Mouse (Mus musculus) ES-E14 (cell line): ENCODE results near the gene Gpr183.

Experiments
- CHD2 ChIP-seq: IDR thresholded peaks from 2 replicates; pipeline ENCODE4 v1.6.1; 2014; ENCODE audit warnings: mild to moderate bottlenecking, low read depth, low read length, inconsistent platforms
- HCFC1 ChIP-seq: IDR thresholded peaks from 2 replicates; pipeline ENCODE4 v1.6.1; 2012; ENCODE audit warnings: low read length, inconsistent platforms, borderline replicate concordance; ENCODE audit not compliant: insufficient read depth
- MAFK ChIP-seq: IDR thresholded peaks from 2 replicates; pipeline ENCODE4 v1.6.1; 2014; ENCODE audit warnings: mild to moderate bottlenecking, low read depth, low read length, inconsistent platforms; ENCODE audit not compliant: insufficient read depth
- ZNF384 ChIP-seq: IDR thresholded peaks from 2 replicates; pipeline ENCODE4 v1.6.1; 2012; ENCODE audit warnings: low read depth, low read length, inconsistent platforms

DNA sequence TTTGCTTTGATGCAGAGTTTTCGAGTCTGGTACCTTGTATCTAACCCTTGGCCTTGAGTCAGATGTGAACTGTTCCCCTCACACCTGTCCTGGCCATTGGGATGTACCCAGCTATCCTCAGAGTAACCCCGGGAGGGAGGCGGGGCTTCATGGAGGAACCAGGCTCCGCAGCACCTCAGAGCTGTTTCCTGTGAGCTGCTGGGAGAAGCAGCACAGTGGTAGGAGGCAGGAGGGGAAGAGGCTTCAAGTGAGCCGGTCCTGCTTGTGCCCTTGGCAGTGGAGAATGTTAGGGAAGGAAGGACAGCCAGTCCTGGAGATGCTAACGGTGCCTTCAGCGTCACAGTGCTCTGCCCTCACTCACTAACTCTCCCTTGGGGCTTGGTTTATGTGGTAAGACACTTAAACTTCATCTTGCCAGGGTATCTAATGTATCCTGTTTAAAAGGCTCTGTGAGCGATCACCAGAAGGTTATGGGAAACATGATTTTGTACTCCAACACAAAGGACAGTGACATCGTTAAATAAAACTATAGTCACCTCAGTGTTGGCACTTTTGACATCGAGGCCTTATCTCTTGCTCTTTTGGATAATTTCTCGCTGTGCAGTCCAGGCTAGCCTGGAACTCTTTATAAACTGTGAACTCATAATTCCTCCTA, 27.3 kb downstream of the Gpr183 start:
- TF ChIP-seq MAFK (no peak), ZNF384 (no peak), CHD2 (no peak), HCFC1 (no peak)
